Mouse (Mus musculus) right cerebral cortex, postnatal 10 days (tissue): Measurements from ENCODE around the gene AI481877.

Experiments used
- DNase-seq, 2 experiments: peaks; one replicate each; pipeline ENCODE4 v3.0.0; 2021; ENCODE audit warnings: low spot score in 2 of 2

AI481877 gene

GRCm38 (mm10) chr4:59034918-59035785 is 103.6 kb downstream of the AI481877 start, which contains the start of gene Gng10:
TSS of gene Gng10 (plus strand) at chr4:59035088.
- DNase-seq: peak; percentile 80 to 82

DNA sequence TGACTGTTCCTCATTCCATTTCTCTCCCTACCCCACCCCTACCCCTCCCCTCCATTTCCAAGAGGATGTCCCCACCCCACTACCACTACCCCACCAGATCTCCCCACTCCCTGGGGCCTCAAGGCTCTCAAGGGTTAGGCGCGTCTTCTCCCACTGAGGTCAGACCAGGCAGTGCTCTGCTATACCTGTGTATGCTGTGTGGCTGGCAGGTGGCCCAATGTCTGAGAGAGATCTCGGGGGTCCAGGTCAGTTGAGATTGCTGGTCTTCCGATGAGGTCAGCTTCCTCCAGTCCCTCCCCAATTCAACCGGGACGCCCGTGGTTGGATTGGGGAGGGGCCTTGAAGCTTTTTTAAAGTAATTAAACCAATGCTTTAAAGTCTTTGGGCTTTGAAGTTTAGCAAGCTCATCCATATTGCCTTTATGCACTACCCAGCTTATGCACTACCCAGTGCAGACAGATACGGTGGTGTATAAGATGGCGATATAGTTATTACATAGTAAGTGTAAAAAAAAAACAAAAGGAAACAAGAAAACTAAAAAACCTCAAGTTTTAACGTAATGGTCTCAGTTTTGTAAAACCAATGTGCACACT is 104.4 kb downstream of the AI481877 start:
- peak; percentile 57 to 58 for DNase-seq

- no peak for DNase-seq
These were observed 121.9 kb downstream of the AI481877 start for GRCm38 (mm10) chr4:59016922-59017321.

DNA sequence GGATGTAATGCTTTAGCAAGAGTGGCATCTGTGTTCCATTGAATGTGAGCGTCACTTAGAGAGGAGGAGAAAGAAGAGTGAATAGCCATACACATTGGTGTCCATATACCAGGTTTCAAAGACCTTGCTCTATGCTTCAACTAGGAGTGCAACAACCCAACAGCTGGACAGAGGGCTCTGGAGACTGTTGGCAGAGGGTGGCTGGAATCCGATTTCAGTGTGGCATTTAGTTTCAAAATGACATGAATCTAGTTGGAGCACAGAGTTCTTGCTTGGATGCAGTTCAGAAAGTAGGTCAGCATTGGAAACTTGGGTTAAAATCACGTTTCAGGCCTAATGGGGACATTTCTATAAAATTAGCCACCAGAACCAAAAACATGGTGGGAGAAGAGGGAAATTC is 123.6 kb downstream of the AI481877 start:
- DNase-seq: no peak

DNA sequence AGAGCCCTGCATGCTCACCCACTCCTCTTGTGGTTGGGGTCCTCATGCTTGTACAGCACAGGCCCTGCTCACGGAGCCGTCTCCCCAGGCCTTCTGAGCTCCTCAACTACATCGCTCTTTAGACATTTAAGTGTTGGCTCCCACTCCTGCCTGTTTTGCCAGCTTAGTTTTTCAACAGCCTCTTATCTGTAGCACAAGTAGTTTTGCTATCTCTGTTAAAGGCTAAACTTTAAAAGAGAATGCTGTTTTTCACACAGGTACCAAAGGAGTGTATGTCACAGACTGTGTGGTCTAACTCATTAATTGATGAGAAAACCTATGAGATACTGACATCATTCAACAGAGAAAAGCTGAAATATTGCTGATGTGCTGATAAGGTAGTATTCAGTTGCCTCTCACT is 127.3 kb downstream of the AI481877 start:
- no peak for DNase-seq

- DNase-seq: no peak
These were observed 129.1 kb downstream of the AI481877 start for GRCm38 (mm10) chr4:59009696-59010095.

DNA sequence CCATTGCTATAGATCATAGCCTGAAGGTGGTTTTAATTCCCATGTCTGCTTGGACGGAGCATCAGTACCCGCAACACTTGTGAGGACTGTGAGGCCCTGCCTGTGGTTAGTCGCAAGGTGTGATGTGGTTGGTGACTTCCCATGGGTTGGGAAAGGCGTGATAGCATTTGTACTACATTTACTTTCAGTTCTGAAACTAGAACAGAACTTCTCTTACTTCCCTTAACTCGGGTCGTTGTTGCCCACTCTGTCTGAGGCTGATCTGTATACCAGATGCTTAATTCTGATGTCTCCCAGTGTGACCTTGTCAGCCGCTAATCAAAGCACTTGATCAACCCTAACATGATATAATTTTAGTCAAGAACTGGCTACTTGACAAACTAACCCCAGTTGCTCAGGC is 129.6 kb downstream of the AI481877 start:
- no peak for DNase-seq

- DNase-seq: no peak
These were observed 130.8 kb downstream of the AI481877 start for GRCm38 (mm10) chr4:59007974-59008373.

GRCm38 (mm10) chr4:59007016-59007415 is 131.8 kb downstream of the AI481877 start:
- DNase-seq: no peak

DNA sequence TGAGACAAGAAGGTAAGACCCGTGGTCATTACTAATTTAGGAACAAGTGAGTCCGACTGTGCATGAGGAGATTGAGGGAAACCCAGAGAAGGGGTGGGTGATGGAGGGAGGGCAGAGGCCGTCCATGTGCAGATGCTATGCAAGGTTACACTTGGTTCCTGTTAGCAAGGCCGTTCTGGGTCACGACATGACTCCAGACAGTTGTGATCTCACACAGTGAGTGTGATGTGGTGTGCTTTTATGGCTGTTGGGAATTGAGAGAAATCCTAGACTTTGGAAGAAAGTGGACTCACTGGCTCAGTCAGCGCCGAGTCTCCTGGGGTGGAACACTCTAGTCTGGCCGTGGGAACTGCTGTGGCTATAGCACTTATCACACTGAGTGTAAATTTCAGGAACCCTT is 132.6 kb downstream of the AI481877 start:
- DNase-seq: no peak

DNA sequence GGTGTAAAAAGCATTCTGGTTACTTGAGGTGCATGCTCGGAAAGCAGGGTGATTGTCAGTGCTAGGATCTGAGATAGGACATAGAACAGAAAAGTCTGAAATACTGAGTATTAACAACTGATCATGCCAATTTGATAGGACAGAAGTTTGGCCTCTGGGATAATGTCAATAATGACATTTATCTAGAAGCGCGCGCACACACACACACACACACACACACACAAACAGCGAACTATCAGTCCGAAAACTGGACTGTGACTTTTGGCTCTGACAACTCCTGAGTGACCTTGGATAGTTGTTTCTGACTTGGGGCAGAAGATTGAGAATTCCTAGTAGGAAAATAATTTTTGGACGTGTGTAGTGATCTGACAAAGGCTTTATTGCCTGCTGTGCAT is 135.0 kb downstream of the AI481877 start:
- no peak for DNase-seq

DNA sequence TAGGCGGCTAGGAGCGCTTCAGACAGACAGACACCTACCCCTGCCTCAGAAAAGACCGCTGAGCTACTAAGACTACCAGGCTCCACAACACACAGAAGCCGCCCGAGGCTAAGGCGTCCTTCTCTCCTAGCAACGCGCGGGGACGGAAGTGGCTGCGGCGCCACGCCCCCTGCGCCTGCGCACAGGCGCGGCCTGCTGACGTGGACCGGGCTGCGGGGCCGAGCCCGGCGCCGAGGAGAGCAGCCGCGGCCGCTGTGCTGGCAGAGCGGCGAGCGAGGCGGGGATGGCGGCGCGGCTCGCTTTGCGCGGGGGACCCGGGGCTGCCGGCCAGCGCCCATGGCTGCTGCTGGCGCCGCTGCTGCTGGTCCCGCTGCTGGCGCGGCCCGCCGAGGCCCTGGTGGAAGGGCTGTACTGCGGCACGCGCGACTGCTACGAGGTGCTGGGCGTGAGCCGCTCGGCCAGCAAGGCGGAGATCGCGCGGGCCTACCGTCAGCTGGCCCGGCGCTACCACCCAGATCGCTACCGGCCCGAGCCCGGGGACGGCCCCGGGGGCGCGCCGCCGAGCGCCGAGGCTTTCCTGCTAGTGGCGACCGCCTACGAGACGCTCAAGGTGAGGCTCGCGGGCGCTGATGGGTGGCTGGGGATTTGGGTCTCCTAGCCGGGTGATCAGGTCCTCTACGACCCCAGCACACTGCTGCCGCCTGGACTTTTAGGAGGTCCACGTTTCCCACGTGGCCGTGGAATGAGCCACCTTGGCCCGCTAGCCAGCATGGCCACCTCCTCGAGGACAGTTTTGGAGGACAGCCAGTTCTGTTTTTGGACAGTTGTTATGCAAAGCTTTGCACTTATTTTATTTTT is 135.6 kb downstream of the AI481877 start, which contains the start of gene Gm20503:
Gene Gm20503 (plus strand): TSS at position 263 of the 858 bp plus-strand sequence.
- DNase-seq: peak; percentile 93 to 95

GRCm38 (mm10) chr4:59000614-59001013 is 138.2 kb downstream of the AI481877 start:
- no peak for DNase-seq

DNA sequence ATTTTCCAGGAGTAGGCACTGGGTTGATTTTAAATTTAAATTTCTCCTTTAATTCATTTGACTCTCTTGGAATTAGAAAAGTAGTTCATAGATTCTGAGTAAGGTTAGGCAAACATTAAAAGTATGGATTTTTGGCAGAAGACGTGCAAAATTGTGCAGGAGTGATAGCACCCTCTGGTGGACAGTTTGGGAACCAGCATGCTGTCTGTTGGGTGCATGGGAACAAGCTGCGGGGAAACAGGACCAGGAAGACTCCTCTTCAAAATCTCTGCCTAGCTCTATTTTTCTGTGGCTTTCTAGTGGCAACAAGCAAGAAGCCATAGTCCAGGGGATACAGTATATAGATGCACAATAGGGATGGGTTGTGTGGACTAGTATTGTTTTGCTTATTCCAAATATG is 139.1 kb downstream of the AI481877 start:
- DNase-seq: peak; percentile 80 to 87

DNA sequence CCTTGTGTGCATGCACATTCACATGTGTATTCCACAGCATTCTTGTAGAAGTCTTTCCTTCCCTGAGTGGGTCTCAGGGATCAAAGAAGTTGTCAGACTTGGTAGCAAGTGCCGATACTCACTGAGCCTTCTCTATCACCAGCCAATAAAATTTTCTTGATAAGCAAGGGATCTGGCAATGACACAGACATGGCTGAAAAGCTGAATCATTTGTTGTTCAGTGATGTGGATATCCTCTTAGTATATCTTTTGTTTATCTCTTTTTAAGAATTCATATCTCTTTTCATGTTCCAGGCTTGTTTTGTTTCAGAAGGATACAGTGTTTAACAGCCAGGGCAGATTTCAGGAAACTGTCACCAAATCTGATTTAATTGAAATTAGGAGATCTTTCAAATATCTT is 140.1 kb downstream of the AI481877 start:
- DNase-seq: no peak

- no peak for DNase-seq
These were observed 141.7 kb downstream of the AI481877 start for GRCm38 (mm10) chr4:58997081-58997480.

- no peak for DNase-seq
These were observed 143.5 kb downstream of the AI481877 start for GRCm38 (mm10) chr4:58995251-58995693.

DNA sequence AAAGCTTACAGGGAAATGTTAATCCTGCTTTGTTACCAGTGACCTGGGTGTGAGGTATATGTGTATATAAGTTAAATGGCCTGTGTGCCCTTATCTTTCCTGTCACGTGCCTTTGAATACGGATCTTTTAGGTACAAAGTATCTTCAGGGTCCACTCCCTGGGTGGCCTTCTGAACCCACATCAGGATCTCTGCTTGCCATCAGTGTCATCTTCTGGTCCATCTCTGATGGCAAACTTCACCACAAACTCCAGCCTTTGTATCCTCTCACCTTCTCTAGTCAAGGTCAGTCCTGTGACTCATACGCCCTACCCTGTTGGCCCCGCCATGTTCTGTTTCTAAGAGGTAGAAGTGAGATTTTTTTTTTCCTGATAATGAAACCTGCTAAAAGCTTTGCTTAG is 144.0 kb downstream of the AI481877 start, which contains the start of gene Dnajc25:
Gene Dnajc25 (plus strand): TSS at position 301 of the 400 bp plus-strand sequence.
- no peak for DNase-seq
